Mouse (Mus musculus) mesoderm, embryonic 11.5 days (tissue): Measurements from ENCODE around the gene Mon2.
"Not testable (repeated sequence)": the region's sequence is repeated elsewhere in the genome, so short reads cannot be mapped to it uniquely, and the experiment has no call there.

Experiments
- DNase-seq: peaks from one replicate; pipeline ENCODE4 v3.0.0-alpha.2; 2012; ENCODE audit warnings: low read depth, low spot score

Mon2 gene

DNA sequence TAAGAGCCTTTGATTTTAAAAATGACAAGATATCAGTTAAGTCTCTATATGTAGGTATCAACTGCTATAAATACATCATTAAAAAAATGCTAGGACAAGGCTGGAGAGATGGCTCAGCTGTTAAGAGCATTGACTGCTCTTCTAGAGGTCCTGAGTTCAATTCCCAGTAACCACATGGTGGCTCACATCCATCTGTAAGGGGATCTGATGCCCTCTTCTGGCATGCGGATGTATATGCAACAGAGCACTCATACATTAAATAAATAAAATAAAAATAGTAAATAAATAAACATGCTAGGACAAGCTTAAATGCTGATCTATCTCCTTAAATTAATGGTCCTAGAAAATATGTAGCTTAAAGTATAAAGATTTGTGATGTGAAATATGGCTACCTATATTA is 19.2 kb downstream of the Mon2 start:
- DNase-seq = no peak

DNA sequence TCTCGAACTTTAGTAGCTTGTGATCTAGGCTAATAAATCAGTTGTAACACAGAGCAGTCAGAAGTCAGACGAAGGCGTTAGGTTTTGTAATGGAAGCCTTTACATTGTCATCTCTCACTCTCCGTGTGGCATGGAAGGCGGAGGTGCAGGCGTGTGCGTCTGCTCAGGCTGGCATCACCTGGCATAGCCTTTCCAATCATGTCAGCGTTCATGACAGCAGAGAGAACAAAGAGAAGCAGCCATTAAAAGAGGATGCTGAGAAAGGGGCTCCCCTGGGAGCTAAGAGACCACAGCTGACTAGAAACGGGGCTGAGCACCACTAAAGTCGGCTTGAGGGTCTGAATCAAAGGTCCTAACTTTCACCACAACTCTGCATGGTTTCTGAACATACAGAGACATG is 19.8 kb downstream of the Mon2 start:
- no peak for DNase-seq

DNA sequence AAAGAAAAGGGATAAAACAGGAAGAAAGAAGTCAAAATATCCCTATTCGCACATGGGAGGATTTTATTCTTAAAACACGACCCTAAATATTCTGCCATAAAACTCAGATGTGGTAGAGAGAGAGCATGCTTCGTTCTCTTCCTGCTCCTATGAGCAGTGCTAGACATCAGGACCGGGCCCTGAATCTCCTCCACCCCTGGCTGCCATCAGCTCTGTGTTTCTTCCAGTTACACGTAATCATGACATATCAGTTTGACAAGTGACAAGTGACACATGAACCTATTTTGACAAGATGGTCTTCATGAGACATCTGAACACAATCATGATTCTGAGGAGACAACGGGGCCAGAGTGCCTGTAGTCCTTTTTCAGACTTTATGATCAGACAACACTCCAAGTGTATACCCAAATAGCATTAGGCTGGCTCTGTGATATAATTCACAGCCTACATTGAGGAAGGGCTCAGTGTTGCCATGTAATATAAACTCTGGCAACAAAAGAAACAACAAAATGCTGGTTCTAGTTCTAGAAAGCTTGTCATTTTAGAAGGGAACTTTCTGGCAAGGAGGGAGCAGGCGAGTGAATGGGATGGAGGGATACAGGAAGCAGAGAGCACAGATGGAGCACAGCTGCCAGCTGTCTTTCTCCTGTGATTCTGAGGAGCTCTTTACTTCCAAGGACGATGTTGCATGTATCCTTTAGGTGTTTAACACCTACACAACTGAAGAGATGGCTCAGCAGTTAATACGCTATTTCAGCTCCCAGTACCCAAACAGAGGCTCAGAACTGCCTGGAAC is 20.9 kb downstream of the Mon2 start:
- no peak for DNase-seq

DNA sequence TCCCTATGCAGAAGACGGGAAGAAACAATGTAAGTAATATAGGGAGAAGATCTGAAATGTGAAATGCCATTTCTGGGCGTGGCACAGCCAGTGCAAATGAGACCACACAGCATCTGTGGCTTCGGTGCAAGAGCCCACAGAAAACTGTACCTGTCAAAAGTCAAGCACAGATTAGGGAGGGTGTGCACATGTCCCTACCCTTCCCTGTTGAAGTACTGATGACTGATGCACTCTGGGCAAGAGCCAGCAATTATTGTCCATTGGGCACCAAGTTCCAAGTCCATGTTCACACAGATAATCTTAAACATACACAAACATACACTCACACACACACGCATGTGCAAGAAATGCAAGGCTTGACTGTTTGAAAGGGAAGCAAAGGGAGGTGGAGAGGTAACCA is 22.7 kb downstream of the Mon2 start:
- DNase-seq = no peak

DNA sequence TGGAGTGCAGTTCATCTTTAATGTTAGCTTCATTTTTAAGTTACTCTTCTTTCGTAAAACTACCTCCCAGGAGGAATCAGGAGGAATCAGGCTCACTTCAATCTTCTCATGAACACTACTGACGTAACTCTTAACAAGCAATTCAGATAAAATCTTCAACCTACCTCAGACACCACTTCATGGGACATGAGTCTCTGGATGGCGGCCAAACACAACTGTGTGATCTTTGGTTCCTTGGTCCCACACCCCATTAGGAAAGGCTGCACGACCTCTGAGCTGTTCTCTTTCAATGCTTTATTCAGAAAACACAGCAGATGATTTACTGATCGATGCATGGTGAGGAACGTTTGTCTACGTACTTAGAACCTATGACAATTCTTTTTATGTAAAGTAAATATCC is 24.3 kb downstream of the Mon2 start:
- DNase-seq = no peak

DNA sequence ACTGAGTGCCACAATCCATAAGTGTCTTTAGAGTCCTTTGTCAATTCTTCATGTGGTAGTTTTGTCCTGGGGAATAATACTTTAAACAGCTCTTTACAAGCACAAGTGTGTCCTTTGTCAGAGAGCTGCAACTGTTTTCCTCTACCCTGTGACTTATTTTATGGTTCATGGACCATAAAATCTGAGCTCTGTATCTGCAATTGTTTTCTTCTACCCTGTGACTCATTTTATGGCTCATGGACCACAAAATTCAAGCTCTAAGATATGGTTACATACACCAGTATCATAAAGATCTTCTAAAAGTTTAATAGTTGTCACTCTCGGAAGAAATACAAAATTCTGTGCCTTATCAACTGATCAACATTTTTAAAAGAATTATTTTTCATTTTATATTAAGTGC is 27.6 kb downstream of the Mon2 start:
- no peak for DNase-seq

DNA sequence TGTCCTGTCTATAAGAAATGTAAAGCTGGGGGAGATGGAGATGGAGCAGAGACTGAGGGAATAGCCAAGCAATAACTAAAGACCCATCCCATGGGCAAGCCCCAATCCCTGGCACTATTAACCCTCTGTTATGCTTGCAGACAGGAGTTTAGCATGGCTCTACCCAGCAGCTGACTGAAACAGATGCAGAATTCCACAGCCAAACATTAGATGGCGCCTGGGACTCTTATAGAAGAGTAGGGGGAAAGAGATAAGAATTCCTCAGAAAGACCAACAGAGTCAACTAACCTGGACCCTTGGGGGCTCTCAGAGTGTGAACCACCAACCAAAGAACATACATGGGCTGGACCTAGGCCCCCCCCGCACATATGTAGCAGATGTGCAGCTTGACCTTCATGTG is 36.4 kb downstream of the Mon2 start:
- no peak for DNase-seq

DNA sequence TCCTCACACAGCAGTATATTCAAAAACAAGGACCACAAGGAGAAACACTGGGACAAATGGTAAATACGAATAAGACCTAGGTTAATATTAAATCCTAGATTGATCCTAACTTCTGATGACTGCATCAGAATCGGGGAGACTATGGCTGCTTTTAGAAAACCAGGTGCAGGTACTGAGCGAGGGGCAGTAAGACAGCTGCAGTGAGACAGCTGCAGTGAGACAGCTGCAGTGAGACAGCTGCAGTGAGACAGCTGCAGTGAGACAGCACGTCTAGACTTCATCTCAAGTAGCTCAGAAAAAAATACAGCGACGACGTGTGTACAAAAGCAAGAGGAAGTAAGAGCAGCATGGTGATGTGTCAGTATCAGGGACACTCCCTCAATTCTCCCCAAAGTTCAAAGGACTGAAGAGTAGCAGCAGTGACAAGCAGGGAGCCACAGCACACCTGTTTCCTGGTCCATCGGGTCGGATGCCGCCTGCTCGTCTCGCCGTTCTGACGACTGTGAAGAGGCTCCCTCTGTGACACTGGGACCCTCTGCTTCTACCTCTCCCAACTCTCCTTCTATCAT is 44.1 kb downstream of the Mon2 start:
- no peak for DNase-seq

DNA sequence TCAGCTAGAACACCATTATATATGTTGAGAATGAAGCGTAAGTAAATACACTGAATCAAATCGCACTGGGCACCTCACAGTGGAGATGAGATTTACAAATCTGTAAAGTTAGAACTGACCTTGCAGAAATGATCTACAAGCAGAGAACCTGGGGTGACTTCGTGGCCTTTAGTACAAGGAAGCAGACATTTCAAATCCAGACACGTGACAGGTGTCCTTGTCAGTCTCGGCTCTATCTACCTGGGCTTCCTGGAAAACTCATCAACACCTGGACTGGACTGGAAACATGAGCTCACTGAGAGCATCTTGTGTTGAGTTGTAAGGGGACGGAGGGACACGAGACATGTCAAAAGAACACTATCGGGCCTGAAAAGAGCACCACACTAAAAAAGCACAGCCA is 44.9 kb downstream of the Mon2 start:
- no peak for DNase-seq

DNA sequence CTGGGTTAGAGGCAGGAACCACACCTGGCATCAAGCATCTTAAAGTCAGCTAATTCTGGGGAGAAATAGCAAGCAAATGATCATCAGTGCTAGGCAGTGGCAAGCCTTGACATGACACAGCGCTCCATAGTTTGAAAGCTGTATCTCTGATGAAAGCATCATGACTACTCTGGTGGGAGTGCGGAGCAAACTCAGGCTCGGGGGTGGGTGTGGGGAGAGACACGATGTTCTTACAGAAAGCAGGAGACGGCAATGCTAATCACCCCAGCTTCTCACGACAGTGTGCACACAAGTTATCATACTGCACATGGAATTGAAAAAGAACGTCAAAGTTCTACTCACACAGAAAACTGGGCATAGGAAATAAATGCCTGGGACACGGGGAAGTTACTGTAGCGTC is 45.7 kb downstream of the Mon2 start:
- no peak for DNase-seq

DNA sequence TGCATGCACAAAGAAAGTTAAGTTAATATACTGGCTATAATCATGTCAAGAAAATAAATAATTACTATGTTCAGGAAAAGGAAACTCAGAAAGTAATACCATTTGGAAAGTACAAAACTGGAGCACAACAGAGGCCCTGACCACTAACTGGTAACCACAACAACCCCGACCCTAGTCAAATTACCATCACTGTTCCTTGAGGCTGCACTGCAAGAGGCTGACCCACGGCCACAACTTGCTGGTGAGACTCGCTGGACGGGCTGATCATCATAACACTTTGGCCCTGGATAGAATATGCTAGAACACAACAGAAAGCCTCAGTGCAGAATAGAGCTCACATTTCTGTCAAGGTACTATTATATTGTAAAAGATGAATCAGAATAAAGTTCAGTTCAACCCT is 47.4 kb downstream of the Mon2 start:
- no peak for DNase-seq

DNA sequence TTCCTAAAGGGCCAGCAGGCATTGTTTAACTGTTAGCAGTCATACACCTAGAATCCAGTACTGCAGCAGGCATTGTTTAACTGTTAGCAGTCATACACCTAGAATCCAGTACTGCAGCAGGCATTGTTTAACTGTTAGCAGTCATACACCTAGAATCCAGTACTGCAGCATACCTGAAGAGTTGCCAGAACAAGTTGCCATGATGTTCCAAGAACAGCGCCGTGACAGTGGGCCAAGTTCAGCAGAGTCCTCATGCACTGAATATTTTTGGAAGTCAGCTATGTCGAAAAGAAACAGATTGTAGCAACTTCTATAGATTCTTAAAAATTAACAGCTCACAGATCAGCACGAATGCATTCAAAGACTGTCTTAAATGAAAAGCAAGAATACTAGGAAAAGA is 49.6 kb downstream of the Mon2 start:
- not testable (repeated sequence) for DNase-seq

DNA sequence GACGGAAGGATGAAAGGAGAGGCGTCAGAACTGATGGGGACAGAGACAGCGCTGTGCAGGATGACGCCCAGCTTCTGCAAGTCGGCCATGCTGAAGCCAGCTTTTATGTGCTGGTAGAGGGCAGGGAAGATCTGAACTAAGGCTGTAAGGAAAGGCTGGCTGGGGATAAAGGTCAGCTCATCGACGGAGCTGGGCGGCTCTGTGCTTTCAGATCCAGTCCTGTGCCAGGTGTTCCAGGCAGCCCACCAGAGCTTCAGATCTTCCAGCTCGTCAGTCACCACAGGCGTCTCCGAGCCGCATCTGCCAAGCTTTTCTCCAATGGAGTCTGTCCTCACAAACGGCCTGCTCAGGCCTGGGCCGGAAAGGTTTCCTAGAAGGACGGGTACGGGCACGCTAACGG is 62.9 kb downstream of the Mon2 start:
- DNase-seq = peak; percentile 67

DNA sequence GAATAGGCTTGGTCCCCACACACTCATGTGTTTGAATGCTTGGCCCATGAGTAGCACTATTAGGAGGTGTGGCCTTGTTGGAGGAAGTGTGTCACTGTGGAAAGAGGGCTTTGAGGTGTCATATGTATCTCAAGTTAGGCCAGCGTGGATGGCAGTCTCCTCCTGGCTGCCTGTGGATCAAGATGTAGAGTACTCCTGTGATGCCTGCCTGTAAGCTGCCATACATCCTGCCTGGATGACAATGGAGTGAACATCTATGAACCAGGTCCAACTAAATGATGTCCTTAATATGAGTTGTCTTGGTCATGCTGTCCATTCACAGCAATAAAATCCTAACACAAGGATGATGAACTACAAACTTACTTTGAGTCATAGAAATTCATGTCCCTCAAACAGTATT is 64.9 kb downstream of the Mon2 start:
- no peak for DNase-seq

DNA sequence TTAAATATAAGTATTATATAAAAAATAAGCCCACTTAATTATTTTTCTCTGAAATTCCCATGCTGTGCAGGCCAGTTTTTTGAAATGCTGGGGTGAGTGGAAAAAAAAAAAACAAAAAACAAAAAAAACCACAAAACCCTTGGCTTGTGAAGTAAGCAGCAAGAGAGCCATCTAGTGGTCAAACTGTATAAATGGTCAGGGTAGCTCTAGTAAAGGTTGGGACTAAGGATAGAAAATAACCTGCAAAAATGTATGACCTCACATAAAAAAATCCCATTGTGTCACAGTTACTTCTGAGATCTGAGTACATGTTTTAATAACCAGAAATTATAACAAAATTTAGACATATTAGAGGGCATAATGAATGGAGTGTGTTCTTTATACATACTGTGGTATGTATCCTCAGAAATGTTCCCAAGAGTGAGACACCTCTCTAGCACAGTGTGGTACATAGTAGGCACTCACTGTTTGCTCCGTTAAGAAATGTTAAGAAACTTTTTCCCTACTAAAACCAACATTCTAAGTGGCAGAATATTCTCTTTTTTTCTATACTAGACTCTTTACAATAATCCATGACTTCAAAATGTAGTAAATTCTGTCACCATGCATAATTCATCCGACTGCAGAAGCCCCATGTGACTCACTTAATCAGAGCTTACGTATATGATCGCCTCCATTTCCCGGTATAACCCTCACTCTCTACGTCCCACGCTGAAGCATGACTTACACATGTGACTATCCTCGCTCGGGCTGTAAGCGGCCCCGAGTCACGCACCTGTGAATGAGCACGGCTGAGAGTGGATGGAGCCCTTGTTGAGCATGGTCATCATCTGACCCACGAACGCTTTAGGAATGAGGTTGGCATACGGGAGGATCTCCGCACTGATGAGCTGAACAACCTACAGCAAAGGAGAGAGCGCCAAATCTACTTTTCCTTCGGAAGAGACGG is 70.8 kb downstream of the Mon2 start:
- peak; percentile 67 for DNase-seq

DNA sequence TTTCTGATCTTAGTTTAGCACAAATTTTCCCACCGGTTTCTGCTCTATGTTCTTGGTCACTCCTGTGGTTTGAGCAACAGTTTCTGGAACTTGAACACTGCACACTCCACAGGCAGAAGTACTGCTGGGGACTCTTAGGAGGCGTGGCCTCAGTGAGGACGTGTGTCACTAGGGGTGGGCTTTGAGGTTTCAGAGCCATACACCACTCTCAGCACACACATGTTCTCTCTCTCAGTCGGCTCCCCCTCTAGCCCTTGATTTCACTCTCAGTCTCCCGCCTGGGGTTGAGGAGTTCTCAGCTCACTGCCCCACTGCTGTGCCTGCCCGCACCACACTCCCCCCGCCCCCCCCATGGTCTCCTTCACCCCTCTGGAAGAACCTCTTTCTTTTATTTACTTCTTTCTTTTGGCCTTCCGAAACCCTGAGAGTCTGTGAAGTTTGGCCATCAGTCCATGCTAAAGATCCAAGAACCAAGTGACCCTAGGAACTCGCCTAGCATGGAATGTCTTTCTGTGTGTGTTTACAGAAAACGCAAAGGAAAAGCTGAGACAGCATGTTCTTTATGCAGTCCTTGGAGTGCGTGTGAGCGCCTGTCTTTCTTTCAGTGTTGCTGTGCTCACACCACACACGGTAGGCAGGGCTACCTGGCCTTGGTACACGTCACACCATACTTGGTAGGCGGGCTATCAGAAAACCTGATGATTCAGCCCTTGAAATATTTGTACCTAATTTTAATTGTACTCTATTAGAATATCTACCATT is 71.6 kb downstream of the Mon2 start:
- no peak for DNase-seq

DNA sequence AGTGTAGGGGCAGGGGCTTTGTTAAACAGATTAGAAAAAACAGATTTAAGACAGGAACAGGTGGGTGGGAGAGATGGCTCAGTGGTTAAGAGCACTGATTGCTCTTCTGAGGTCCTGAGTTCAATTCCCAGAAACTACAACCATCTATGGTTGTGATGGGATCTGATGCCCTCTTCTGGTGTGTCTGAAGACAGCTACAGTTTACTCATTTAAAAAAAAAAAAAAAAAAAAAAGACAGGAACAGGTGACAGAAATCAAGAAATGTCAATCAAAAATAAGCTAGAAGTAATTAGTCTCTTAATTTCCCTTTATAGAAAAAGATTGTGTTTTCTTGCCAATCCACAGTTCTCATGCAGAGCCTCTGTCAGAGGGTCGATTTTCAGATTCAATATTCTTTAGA is 74.3 kb downstream of the Mon2 start:
- DNase-seq = no peak

DNA sequence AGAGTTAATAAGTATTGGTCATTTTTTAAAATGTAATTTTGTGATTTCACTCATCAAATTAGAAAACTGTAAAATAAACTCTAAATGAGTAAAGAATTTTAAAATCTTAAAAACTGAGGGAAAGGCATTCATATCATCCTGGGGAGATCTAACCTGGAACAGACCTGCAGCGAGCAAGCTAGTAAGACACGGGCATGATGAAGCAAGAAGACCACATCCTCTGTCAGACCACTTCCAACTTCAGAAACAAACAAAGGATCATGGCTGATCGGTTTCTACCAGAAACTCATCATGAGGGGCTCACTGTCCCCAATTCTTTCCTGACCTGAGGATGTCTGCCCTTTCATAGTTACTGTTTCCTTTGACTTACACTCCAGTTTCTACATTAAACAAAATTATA is 74.9 kb downstream of the Mon2 start:
- DNase-seq = no peak

DNA sequence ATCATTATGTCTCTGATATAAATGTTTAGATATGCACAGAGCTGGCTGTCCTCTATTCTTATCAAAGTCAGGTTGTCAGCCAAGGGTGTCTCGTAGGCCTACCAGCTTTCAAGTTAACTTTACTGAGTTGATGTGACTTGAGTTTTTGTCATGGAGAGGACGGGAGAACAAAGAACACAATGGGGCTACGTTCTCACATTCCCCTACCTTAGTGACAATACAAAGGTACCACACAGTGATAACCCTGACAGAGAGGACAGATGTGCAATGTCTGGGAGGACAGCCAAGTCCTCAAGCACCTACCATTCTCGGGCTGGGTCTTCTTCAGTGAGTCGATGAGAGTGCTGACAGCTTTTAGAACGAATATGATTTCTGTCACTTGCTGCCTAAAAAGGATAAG is 76.9 kb downstream of the Mon2 start:
- no peak for DNase-seq

DNA sequence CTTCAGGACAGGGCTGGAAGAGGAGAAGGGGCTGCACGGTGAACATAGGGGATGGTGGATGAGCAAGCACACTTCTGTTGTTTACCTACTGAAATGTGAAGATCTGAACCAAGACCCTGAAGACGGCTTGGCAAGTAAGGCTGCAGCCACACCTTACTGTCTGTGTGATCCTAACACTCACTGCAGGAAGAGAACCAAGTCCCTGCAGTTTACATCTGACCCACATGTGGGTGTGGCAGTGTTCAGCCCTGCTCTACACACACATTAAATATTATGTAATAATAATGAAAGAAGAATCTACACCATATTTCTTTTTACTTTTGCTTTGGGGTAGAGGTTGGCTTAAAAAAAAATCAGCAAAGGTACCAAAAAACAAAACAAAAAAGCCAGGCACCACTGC is 78.5 kb downstream of the Mon2 start:
- no peak for DNase-seq

DNA sequence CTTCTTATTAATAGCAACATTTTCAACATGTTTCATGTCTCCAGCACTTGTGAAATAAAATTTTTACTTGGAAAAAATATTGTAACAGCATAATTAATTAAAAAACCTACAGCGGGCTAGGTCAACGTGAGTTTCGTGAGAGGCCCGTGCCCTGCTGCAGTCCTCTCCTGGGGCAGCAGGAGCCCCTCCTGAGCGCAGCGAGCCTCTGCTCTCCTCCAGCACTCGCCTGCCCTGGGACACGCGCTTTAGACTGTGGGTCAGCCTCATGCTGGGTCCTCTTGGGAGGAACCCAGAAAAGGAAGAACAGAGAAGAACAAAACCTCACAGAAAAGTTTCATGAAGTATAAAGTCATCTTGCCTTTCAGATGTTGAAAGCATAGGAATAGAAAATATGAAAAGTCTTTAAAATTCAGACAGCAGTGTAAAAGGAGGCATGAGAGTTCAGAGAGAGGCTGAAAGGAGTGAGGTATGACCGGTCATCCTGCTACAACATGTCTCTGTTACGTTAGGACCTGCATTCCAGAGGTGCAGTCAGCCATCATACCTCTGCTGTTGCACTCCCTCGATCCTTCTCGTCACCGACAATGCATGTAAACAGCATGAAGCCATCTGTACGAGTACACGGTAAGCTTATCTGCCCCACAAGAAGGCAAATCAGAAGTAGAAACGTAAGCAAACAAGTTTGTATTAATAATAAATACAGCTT is 81.8 kb downstream of the Mon2 start:
- DNase-seq = no peak
